Mouse (Mus musculus): ENCODE results near the gene Ttc39b. TPM values are rescaled to one million over a fixed set of nuclear protein-coding genes. Genes with fewer than 3 reads are reported as not detected.
A peak's percentile ranks its signal among the peaks of the same experiment; 100 is the strongest.

The Ttc39b gene
- total RNA-seq, 2 experiments from 2014 or later, result 14.4 to 22.7 TPM

GRCm38 (mm10) chr4:83206803-83207586 lies 117.1 kb downstream of the Ttc39b start:
- intact Hi-C loops (cut with DNase I), result no loop called here
- DNase-seq, result no peak

GRCm38 (mm10) chr4:83206416-83206802 lies 117.6 kb downstream of the Ttc39b start:
- intact Hi-C loops (cut with DNase I), result no loop called here
- no peak for DNase-seq

GRCm38 (mm10) chr4:83199391-83199790 lies 124.7 kb downstream of the Ttc39b start:
- DNase-seq, result no peak
- intact Hi-C loops (cut with DNase I), result no loop called here

GRCm38 (mm10) chr4:83198123-83198522 lies 125.9 kb downstream of the Ttc39b start:
- no peak for DNase-seq
- intact Hi-C loops (cut with DNase I), result no loop called here

GRCm38 (mm10) chr4:83189736-83190135 lies 134.3 kb downstream of the Ttc39b start:
- intact Hi-C loops (cut with DNase I), result loop anchor here (5.0 kb wide), 1 partner anchor 387 kb away; no protein-coding TSS in a partner anchor
- DNase-seq, result no peak

- no peak for DNase-seq
- intact Hi-C loops (cut with DNase I), result loop anchor here (5.0 kb wide), 1 partner anchor 385 kb away; no protein-coding TSS in a partner anchor
Observed at GRCm38 (mm10) chr4:83187324-83187723, 136.7 kb downstream of the Ttc39b start.

GRCm38 (mm10) chr4:83186448-83186847 lies 137.6 kb downstream of the Ttc39b start:
- intact Hi-C loops (cut with DNase I), result loop anchor here (5.0 kb wide), 1 partner anchor 384 kb away; no protein-coding TSS in a partner anchor
- DNase-seq, result no peak

- DNase-seq, result peak; percentile 41 to 50
- intact Hi-C loops (cut with DNase I), result loop anchor here (2.0 kb wide), 1 partner anchor 249 kb away; no protein-coding TSS in a partner anchor
Observed at GRCm38 (mm10) chr4:83183288-83183930, 140.6 kb downstream of the Ttc39b start.

- DNase-seq, result no peak
- intact Hi-C loops (cut with DNase I), result loop anchor here (2.0 kb wide), 1 partner anchor 248 kb away; no protein-coding TSS in a partner anchor
Observed at GRCm38 (mm10) chr4:83182178-83183068, 141.6 kb downstream of the Ttc39b start.

- no peak for DNase-seq
- intact Hi-C loops (cut with DNase I), result no loop called here
Observed at GRCm38 (mm10) chr4:83177471-83177870, 146.6 kb downstream of the Ttc39b start.

GRCm38 (mm10) chr4:83174946-83175345 lies 149.1 kb downstream of the Ttc39b start:
- intact Hi-C loops (cut with DNase I), result no loop called here
- no peak for DNase-seq

GRCm38 (mm10) chr4:83172278-83172677 lies 151.8 kb downstream of the Ttc39b start:
- intact Hi-C loops (cut with DNase I), result no loop called here
- DNase-seq, result no peak

GRCm38 (mm10) chr4:83170741-83171140 lies 153.3 kb downstream of the Ttc39b start:
- intact Hi-C loops (cut with DNase I), result no loop called here
- DNase-seq, result no peak

Other genes starting within 250 kb of the Ttc39b start
- 10 to 100 TPM; 14.2 to 20.6 TPM for gene Snapc3, start 93.5 kb upstream of the Ttc39b start, total RNA-seq (2021)
- gene Psip1, start 162.2 kb upstream of the Ttc39b start, total RNA-seq (2021), result 10 to 100 TPM; 17.0 to 21.3 TPM
- gene Ccdc171, start 201.3 kb upstream of the Ttc39b start, total RNA-seq (2021), result 1 to 10 TPM in 1 of 2 experiments, under 1 TPM in 1; 1.00 to 1.1 TPM